Mouse (Mus musculus): ENCODE data around the gene Gm49355.

DNA sequence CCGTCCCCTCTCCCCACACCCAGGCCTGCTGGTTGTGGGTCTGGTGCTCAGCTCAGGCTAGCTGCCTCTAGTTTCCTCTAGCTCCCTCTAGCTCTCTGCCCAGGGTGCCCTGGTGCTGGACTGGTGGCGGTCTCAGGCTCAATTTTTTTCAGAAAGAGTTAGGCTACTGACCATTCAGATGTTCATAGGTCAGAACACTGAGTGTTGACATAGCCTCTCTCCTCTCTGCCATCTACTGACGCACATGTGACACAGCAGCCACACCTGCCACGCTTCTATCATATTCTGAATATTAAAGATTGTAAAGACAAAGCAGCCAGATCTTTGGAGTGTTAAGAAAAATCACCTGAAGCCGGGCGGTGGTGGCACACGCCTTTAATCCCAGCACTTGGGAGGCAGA, 49.8 kb downstream of the Gm49355 start:
- no peak for TF ChIP-seq CTCF (IDR thresholded peaks at IDR 0.05; ENCODE audit: control insufficient read depth, insufficient read depth, insufficient read length)
- no peak for TF ChIP-seq MYOG (IDR thresholded peaks at IDR 0.05; ENCODE audit: control insufficient read depth, extremely low read depth, insufficient read length)
- no peak for TF ChIP-seq USF1 (IDR thresholded peaks at IDR 0.05; ENCODE audit: low read depth)
- no peak for TF ChIP-seq MYOD1 (IDR thresholded peaks at IDR 0.05; ENCODE audit: control insufficient read depth, insufficient read length, low read depth)
- no peak for TF ChIP-seq MAX (IDR thresholded peaks at IDR 0.05)
- TF ChIP-seq FOSL1 (IDR thresholded peaks at IDR 0.05; ENCODE audit: insufficient read depth, low read length, poor library complexity, severe bottlenecking): no peak
- no peak for TF ChIP-seq CEBPB (IDR thresholded peaks at IDR 0.05; ENCODE audit: low read depth)

All from C2C12 (cell line).